Mouse (Mus musculus) cerebellum, postnatal 10 days (tissue): Measurements from ENCODE around the gene Snap29.

Experiments used
- DNase-seq, 2 experiments: peaks; one replicate each; pipeline ENCODE4 v3.0.0; 2021; ENCODE audit warnings: mixed read lengths in 2 of 2

Gene Snap29

DNA sequence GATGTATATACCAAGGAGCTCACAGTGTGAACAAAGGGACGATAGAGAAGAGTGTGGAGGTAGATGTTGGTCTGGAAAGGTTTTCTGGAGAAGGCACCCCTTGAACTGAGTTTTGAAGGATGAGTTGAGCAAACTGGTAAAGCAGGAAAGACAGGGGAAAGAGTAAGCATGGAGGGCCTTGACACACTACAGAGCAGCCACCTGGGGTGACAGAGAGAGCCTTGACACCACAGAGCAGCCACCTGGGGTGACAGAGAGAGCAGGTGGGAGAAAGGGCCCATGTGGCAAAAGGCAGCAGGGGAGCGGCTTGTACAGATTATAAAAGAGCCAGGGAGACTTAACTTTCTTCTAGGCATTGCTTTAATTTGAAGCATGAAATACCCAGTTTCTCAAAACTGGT lies 69.0 kb downstream of the Snap29 start:
- DNase-seq: no peak

DNA sequence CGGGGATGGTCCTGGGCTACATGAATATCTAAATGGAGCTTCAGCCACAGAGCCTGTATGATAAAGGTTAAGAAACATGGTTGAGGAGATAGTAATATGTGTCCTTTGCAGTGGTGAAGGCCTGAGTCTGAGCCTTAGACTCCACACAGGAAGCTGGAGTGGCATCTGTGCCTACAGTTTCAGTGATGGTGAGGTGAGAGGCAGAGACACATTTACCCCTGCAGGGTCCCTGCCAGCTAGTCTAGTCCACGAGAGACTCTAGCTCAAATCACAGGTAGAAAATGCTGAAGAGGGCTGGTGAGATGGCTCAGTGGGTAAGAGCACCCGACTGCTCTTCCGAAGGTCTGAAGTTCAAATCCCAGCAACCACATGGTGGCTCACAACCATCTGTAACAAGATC lies 69.5 kb downstream of the Snap29 start:
- no peak for DNase-seq

DNA sequence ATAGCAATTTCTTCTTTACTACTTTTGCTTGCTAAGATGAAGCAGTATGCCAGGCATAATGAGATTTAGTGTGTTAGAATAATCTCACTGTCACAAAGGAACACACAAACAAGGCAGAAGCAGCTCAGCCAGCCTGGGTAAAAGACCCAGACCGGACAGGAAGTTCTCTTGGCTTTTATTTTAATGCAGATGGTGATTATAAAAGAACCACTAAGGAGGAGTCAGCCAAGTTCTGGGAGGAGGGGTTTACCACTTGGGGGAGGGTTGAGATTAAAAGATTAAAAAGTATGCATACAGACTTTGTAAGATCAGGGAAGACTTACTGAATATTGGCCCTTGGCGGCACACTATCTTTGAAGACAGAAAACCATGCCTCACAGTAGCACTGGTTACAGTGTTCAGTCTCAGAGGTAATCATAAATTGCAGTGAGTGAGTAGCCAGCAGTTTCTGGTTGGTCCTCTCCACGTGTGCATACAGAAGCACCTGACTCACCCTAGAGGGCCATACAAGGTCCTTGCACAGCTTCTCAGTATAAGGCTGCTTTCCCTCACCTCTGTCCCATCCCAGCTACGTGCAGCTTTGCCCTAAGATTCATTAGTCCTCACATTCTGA lies 72.7 kb downstream of the Snap29 start:
- no peak for DNase-seq
